Mouse (Mus musculus) neutrophil, adult 65 days (primary cell): ENCODE measurements around the gene C5ar2. TPM values are rescaled to one million over a fixed set of nuclear protein-coding genes. Genes with fewer than 3 reads are reported as not detected.

ENCODE experiments used
- total RNA-seq: library from RNA; stranded (reverse); gene quantifications from 2 replicates; pipeline ENCODE4 v1.2.4, GENCODE M21; 2023

C5ar2 gene
- total RNA-seq: 25.9 and 27.4 TPM in 2 replicates

DNA sequence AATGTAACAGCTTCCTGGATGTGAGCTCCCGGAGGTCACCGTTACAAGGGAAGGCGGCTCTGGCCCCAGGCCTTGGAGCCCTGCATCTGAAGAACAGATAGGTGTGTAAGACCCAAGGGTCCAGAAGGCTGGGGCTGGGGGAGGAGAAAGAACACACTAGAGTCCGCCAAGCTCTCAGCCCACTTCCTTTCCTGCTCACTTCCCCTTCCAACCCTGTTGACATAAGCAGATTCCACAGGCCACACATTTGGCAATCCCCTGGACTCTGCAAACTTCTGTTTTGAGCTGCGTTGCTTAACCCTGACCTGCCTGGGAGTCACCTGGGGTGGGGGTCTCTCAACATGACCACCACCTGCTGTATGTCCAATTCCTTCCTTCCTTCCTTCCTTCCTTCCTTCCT, at the start of gene C5ar2:
Gene C5ar2 (minus strand): TSS at position 88 of the 400 bp plus-strand sequence.

DNA sequence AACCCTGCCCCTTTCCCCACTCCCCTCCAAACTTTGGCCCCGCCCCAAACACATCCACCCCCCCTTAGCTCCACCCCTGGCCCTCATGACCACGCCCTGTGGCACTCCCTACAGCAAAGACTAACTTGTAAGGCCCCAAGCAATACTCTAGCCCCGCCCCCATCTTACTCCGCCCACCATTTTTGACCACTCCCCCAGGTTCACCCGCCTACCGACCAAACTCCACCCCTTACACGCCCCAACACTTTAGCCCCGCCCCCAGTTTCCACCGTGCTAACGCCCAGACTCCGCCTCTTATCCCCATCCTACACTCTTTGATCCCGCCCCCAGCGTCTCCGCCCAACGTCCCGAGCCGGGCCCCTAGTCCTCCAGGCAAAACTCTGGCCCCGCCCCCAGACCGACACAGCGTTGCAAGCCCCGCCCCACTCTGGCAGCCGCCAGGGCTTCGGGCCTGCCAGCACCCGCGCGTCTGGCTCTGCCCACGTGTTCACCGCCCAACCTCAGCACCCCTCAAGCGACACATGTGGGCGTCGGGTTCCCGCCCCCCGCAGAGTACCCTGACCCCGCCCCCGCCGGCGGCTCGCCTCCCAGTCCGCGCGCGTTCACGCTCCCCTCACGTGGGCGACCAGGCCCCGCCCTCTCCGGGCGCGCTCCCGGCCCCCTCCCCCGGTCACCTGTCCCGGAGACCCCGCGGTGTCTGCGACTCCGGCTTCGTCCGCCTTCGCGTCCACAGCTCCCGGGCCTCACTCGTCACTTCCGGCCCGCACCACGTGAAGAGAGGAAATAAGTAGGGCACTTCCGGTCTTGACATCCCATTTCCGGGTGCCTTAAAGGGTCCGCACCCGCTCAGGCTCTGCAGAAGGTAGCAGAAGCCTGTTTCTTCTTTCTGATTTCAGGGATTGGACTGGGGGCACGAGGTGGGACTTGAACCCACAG, 42.3 kb upstream of the C5ar2 start, which contains the start of gene Ccdc9:
Gene Ccdc9 (minus strand): TSS at position 770 of the 936 bp plus-strand sequence.

DNA sequence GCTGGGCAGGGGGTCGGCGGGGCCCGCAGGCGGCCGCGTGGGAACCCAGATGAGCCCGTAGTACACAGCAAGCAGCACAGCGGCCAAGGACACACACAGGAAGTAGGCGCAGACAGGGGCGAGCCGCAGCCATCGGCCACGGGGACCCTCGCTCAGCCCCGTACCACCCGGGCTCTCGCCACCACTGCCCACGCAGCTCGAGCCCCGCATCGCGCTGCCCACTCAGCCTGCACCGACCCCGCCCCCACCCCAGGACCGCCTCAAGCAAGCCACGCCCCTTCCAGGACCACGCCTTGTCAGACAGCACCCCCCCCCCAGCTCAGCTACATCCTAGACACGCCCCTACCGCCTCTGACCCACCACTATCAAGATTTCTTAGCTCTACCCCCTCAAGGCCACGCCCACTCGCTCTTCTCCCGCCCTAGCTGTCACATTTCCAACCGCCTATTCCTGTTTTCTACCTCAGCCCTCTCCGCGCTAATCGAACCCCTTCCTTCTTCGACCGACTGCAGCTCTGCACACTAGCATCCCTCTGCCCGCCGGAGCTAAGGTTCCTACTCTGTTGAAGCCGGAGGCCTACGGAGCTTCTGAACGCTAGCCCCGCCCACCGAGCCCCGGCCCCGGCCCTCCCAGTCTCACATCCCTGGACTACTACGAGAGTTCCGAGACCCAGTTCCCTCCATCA, 29.3 kb upstream of the C5ar2 start, which contains the start of gene Inafm1:
Gene Inafm1 (minus strand): TSS at position 537 of the 685 bp plus-strand sequence.

DNA sequence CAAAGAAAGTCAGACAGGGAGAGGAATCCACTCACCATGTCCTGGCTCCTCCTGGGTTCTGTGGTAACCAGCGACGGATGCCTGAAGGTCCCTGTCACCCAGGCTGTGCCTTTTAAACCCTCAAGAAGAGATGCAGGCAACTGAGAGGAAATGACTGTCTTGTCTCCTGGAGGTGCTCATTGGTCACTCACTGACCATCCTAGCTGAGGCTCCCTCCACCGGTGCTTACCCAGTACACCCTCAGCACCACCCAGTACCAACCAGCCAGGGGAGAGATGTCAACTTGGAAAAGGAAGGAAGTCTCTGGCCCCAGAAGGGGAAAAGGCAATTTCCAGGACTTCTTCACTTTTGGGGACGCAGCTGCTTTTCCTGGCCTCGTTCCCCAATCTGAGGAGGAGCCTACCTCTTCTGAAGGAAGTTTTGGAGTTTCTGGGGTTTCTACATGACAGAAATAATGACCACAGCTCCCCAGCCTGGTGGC, 15.2 kb upstream of the C5ar2 start, which contains the start of gene C5ar1:
Gene C5ar1 (minus strand): TSS at position 431 of the 481 bp plus-strand sequence.

DNA sequence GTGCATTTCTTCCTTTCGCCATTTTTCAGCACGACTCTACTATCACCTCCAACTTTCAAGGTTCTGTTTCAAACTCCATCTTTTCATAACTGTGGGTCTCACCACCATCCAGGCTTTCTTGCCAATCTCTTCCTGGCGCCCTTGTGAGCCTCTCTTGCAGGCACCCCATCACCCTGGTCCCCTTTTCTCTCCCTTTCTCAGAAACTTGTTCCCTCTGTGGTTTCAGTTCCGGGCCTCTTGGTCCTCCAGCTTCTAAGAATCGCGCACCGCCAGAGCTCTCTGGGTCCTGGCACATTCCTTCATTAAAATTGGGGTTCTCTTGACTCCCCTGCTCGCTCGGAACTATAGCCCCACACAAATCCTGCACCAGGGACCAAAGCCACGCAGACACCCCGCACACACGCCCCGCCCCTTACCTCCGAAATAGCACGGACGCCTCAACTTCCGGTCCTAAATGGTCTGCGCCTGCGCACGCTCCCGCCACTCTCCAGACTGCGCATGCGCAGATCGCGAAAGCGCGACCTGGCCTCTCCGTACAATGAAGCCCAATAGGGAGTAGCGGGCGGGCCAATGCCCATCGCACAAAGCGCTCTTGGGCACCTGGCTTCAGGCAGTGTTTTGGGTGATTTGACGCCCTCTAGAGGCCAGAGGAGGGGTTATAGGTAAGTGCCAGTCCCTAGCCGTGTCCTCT, 22.2 kb downstream of the C5ar2 start, which contains the start of gene Dhx34:
Gene Dhx34 (minus strand): TSS at position 456 of the 691 bp plus-strand sequence.

Other genes starting within 250 kb of the C5ar2 start
- 28.1 and 31.4 TPM in 2 replicates for gene Bicra, start 196.2 kb downstream of the C5ar2 start, total RNA-seq
- 0.50 and 0.66 TPM in 2 replicates for gene Zfp541, start 182.3 kb downstream of the C5ar2 start, total RNA-seq
- gene Napa, start 145.7 kb downstream of the C5ar2 start, total RNA-seq: 246 and 292 TPM in 2 replicates
- gene Kptn, start 124.3 kb downstream of the C5ar2 start, total RNA-seq: 14.9 and 15.4 TPM in 2 replicates
- 0.13 and 0.14 TPM in 2 replicates for gene Slc8a2, start 114.3 kb downstream of the C5ar2 start, total RNA-seq
- 0.66 TPM in 1 of 2 replicates, not detected in the other for gene Meis3, start 69.1 kb downstream of the C5ar2 start, total RNA-seq
- gene Dhx34, start 22.1 kb downstream of the C5ar2 start, total RNA-seq: 17.9 and 21.1 TPM in 2 replicates
- gene C5ar1, start 15.4 kb upstream of the C5ar2 start, total RNA-seq: 567 and 627 TPM in 2 replicates
- 12.8 and 16.8 TPM in 2 replicates for gene Inafm1, start 29.5 kb upstream of the C5ar2 start, total RNA-seq
- 232 and 320 TPM in 2 replicates for gene Ccdc9, start 42.6 kb upstream of the C5ar2 start, total RNA-seq
- gene Bbc3, start 64.2 kb upstream of the C5ar2 start, total RNA-seq: 31.3 and 38.9 TPM in 2 replicates
- 41.7 and 55.6 TPM in 2 replicates for gene Sae1, start 143.7 kb upstream of the C5ar2 start, total RNA-seq
- gene Zc3h4, start 156.8 kb upstream of the C5ar2 start, total RNA-seq: 56.4 and 70.3 TPM in 2 replicates
- gene Tmem160, start 208.6 kb upstream of the C5ar2 start, total RNA-seq: 19.0 and 30.6 TPM in 2 replicates
- gene Npas1, start 233.6 kb upstream of the C5ar2 start, total RNA-seq: not detected in 2 replicates